Comparison of ENCODE assay signal across 15 mouse cellular contexts in the genomic region with DNA sequence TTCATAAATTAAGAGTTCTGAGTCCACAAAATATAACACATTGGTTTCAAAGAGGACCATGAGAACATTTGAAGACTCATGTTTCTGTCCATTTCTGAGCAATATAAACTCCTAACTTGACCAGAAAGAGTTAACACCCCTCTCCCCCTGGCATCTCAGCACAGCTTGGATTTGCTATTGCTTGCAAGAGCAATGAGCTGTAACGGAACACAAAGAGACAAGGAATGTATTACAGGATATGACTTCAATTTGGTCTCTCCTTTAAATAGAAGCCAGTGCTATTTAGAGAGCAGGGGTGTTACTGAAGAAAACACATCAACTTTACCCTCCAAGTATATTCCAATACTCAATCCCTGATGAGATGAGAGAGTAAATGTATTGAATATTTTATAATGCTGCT.
DNase-seq lines count a peak whose midpoint lies in the region; ATAC-seq and TF ChIP-seq lines count a peak whose summit lies in the region.
"Had no signal": no experiment of that assay in that cellular context is flagged by ENCODE, and none has a peak within 500 bp of the region (broad histone marks: within the 10 kb centered on the region; RNA-seq: fewer than 3 reads in every experiment).

No protein-coding gene starts in this region.

- TF ChIP-seq POLR2A in brain, embryonic 14.5 days (IDR thresholded peaks at IDR 0.05; ENCODE audit: borderline replicate concordance, extremely low read depth, insufficient read depth, insufficient read length, poor library complexity, severe bottlenecking): no peak

- ATAC-seq in heart, embryonic 13.5 days (ENCODE audit: extremely low read depth, insufficient number of reproducible peaks, low FRiP score, low TSS enrichment): no peak
- ATAC-seq in kidney, embryonic 14.5 days (ENCODE audit: low FRiP score, low TSS enrichment): peak; percentile 78
- no peak for ATAC-seq in stomach, postnatal 0 days (ENCODE audit: low FRiP score, low TSS enrichment)
- ATAC-seq: activated CD4-positive, CD25-positive, alpha-beta regulatory T cell, adult 4 months; CD4-positive, CD25-positive, alpha-beta regulatory T cell, adult 4 months had no signal

- no peak overlapping the region; the same call in 1 of the 2 replicates for H3K4me2 ChIP-seq in heart, embryonic 13.5 days
- no peak overlapping the region for H3K4me2 ChIP-seq in kidney, embryonic 14.5 days (replicated peaks; ENCODE audit: low read depth, low read length)
- no peak overlapping the region for H3K4me2 ChIP-seq in stomach, postnatal 0 days (replicated peaks; ENCODE audit: low read depth)

- no peak overlapping the region for H3K9ac ChIP-seq in heart, embryonic 13.5 days
- H3K9ac ChIP-seq in kidney, embryonic 14.5 days (ENCODE audit: low read depth, low read length): no peak overlapping the region
- H3K9ac ChIP-seq in stomach, postnatal 0 days (ENCODE audit: low read length): no peak overlapping the region

- no peaks in the 10 kb centered on the region for H3K36me3 ChIP-seq in heart, embryonic 13.5 days
- H3K36me3 ChIP-seq in kidney, embryonic 14.5 days (ENCODE audit: control insufficient read depth, insufficient read depth, low read length): no peaks in the 10 kb centered on the region
- no peaks in the 10 kb centered on the region for H3K36me3 ChIP-seq in stomach, postnatal 0 days (ENCODE audit: control insufficient read depth, insufficient read depth, low read length)

- no peaks in the 10 kb centered on the region for H3K27me3 ChIP-seq in heart, embryonic 13.5 days (replicated peaks)
- no peaks in the 10 kb centered on the region for H3K27me3 ChIP-seq in kidney, embryonic 14.5 days (ENCODE audit: control insufficient read depth, insufficient read depth, low read length)
- no peaks in the 10 kb centered on the region for H3K27me3 ChIP-seq in stomach, postnatal 0 days (ENCODE audit: control insufficient read depth, insufficient read depth, low read length)
- H3K27me3 ChIP-seq: megakaryocyte, embryonic 14.5 days had no signal

- TF ChIP-seq CTCF in brain, embryonic 14.5 days (IDR thresholded peaks at IDR 0.05; ENCODE audit: borderline replicate concordance, extremely low read depth, insufficient read depth, insufficient read length): no peak
- no peak for TF ChIP-seq CTCF in stomach, postnatal 0 days (IDR thresholded peaks at IDR 0.05; ENCODE audit: low read depth)

- TF ChIP-seq EP300 in stomach, postnatal 0 days (optimal IDR thresholded peaks at IDR 0.05): no peak

- H3K9me3 ChIP-seq in heart, embryonic 13.5 days: peaks cover 6% of the 10 kb centered on the region; the same call in 1 of the 2 replicates
- H3K9me3 ChIP-seq in kidney, embryonic 14.5 days (ENCODE audit: control insufficient read depth, low read length): no peaks in the 10 kb centered on the region
- no peaks in the 10 kb centered on the region for H3K9me3 ChIP-seq in stomach, postnatal 0 days (ENCODE audit: control insufficient read depth, low read length)

- peak overlapping the region; percentile 73 for H3K27ac ChIP-seq in heart, embryonic 13.5 days (replicated peaks)
- no peak overlapping the region for H3K27ac ChIP-seq in kidney, embryonic 14.5 days (ENCODE audit: low read depth, low read length)
- H3K27ac ChIP-seq in stomach, postnatal 0 days (replicated peaks): no peak overlapping the region

- no peak for DNase-seq in heart, adult 9 months (ENCODE audit: low spot score in 2 of 2)
- DNase-seq in kidney, postnatal 36 days: no peak
- peak; percentile 52 for DNase-seq in Muller cell, postnatal 12 days (ENCODE audit: inconsistent ontology term)
- peak; percentile 53 for DNase-seq in brain, embryonic 14.5 days (ENCODE audit: low read depth)
- no peak for DNase-seq in stomach, postnatal 0 days (ENCODE audit: low spot score)
- DNase-seq: cerebellum, adult 11-12 months; gastrocnemius, postnatal 36 days; liver; lung, adult 2 months; right cerebral cortex, postnatal 4 days had no signal

- H3K4me3 ChIP-seq in heart, embryonic 13.5 days: no peak overlapping the region
- H3K4me3 ChIP-seq in kidney, embryonic 14.5 days (ENCODE audit: low read length): no peak overlapping the region
- H3K4me3 ChIP-seq in stomach, postnatal 0 days (ENCODE audit: low read depth, low read length): no peak overlapping the region
- H3K4me3 ChIP-seq: megakaryocyte, embryonic 14.5 days had no signal

- WGBS in heart, embryonic 13.5 days: 3% methylated on average over 1 of the region's 1 CpGs
- 3% methylated on average over 1 of the region's 1 CpGs for WGBS in kidney, embryonic 14.5 days
- WGBS in stomach, postnatal 0 days: 14% methylated on average over 1 of the region's 1 CpGs

- H3K4me1 ChIP-seq in heart, embryonic 13.5 days: peaks cover 40% of the 10 kb centered on the region
- H3K4me1 ChIP-seq in kidney, embryonic 14.5 days (ENCODE audit: control insufficient read depth, insufficient read depth, low read length): no peaks in the 10 kb centered on the region
- no peaks in the 10 kb centered on the region for H3K4me1 ChIP-seq in stomach, postnatal 0 days (replicated peaks; ENCODE audit: control insufficient read depth, insufficient read depth)
- H3K4me1 ChIP-seq: megakaryocyte, embryonic 14.5 days had no signal

Comparison
In these comparisons a context has a peak if more than half of its experiments do, and no peak if none do; other contexts are left out.
1. DNase-seq: peak in Muller cell, postnatal 12 days (single experiment) and brain, embryonic 14.5 days (single experiment); none in heart, adult 9 months (0 of 2), kidney, postnatal 36 days (0 of 2) and stomach, postnatal 0 days (single experiment).